Mouse (Mus musculus): ENCODE results near the gene Enam.

DNA sequence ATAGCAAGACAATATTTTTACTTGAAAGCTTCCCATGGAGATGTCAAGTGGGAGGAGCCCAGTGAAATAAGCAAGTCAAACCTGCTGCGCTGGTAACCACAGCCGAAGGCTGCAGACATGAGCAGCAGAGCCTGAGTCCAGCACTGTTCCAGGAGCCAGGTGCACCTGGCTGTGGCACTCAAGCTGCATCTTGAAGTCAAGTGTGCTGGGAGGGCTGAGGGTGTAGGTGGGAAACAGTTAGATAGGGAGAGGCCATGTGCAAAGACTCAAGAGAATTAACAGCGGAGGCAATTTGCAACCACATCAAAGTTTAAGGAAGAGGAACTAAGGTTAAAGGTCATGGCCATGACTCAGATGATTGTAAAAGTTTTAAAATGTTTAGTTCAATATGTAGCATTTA is 12.0 kb downstream of the Enam start:
- TF ChIP-seq ZC3H11A (IDR thresholded peaks at IDR 0.05; ENCODE audit: borderline replicate concordance, low read depth, low read length): no peak
- no peak for TF ChIP-seq HCFC1 (IDR thresholded peaks at IDR 0.05; ENCODE audit: borderline replicate concordance, insufficient read depth, low read length)
- TF ChIP-seq CHD2 (IDR thresholded peaks at IDR 0.05; ENCODE audit: low read depth, low read length): no peak
